8 mouse cellular contexts compared by ENCODE assay signal in the genomic region with DNA sequence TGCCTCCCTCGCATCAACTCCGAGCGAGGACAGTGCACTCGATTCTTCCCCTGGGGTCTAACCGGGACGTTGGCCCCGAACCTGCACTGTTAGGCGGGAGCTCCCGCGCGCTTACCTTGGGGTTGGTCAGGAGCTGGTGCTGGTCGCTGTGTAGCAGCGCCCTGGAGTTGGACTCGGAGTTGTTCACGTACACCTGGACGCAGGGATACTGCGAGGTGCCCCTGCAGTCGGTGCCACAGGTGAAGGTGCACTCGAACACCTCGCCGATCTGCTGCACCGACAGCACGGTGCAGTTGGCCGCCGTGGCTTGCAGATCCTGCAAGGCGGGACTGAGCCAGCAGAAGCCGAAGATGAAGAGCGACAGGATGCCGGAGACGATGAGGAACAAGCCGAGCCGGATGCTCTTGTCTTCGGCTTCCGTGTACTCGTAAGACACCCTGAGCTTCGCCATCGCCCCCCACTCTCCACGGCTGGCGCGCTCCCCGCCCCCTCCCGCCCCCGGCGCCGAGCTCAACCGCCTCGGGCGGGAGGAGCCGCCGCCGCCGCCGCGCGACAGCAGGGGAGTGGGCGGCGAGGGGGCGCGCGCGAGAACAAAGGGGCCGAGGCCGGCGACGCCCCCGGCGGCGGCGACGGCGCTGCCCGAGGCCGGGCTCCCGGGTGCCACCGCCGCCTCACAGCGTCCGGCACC. TPM values are rescaled to one million over a fixed set of nuclear protein-coding genes. Genes with fewer than 3 reads are reported as not detected.
DNase-seq lines count a peak whose midpoint lies in the region; ATAC-seq lines count a peak whose summit lies in the region.

No protein-coding gene starts in this region.

- peaks cover 35% of the 10 kb centered on the region for H3K4me1 ChIP-seq in hindbrain, embryonic 10.5 days (replicated peaks)
- peaks cover 34% of the 10 kb centered on the region for H3K4me1 ChIP-seq in limb, embryonic 10.5 days
- peaks cover 15% of the 10 kb centered on the region for H3K4me1 ChIP-seq in midbrain, embryonic 12.5 days
- H3K4me1 ChIP-seq in stomach, embryonic 15.5 days: peaks cover 7% of the 10 kb centered on the region; the same call in 1 of the 2 replicates

- H3K4me2 ChIP-seq in midbrain, embryonic 12.5 days (replicated peaks): peak overlapping the region; percentile 90
- peak overlapping the region; percentile 97 for H3K4me2 ChIP-seq in stomach, embryonic 15.5 days

- H3K9me3 ChIP-seq in hindbrain, embryonic 10.5 days: 0 out of 2 replicates have a peak, but pooled peaks cover 2% of the 10 kb centered on the region
- H3K9me3 ChIP-seq in limb, embryonic 10.5 days (replicated peaks): no peaks in the 10 kb centered on the region
- no peaks in the 10 kb centered on the region for H3K9me3 ChIP-seq in midbrain, embryonic 12.5 days
- H3K9me3 ChIP-seq in stomach, embryonic 15.5 days: no peaks in the 10 kb centered on the region

- peak; percentile 80 for DNase-seq in embryo, embryonic 10 days (ENCODE audit: low spot score)
- no peak for DNase-seq in embryo, embryonic 11 days
- peak; percentile 52 for DNase-seq in Muller cell, postnatal 12 days (ENCODE audit: inconsistent ontology term)
- DNase-seq in embryo, embryonic 11.5 days (ENCODE audit: low read depth, low spot score): peak; percentile 41
- peak; percentile 79 for DNase-seq in hindbrain, embryonic 10.5 days (ENCODE audit: low spot score)
- DNase-seq in limb, embryonic 10.5 days (ENCODE audit: low spot score): peak; percentile 78

- H3K27me3 ChIP-seq in hindbrain, embryonic 10.5 days (ENCODE audit: insufficient read depth, poor library complexity, severe bottlenecking): peaks cover 5% of the 10 kb centered on the region; the same call in 1 of the 2 replicates
- no peaks in the 10 kb centered on the region for H3K27me3 ChIP-seq in limb, embryonic 10.5 days (ENCODE audit: low read depth, poor library complexity, severe bottlenecking)
- peaks cover 3% of the 10 kb centered on the region; the same call in 1 of the 2 replicates for H3K27me3 ChIP-seq in midbrain, embryonic 12.5 days
- peaks cover 5% of the 10 kb centered on the region; the same call in 1 of the 2 replicates for H3K27me3 ChIP-seq in stomach, embryonic 15.5 days (replicated peaks)

- H3K27ac ChIP-seq in hindbrain, embryonic 10.5 days: peak overlapping the region; percentile 93
- H3K27ac ChIP-seq in limb, embryonic 10.5 days: peak overlapping the region; percentile 92
- H3K27ac ChIP-seq in midbrain, embryonic 12.5 days (replicated peaks): peak overlapping the region; percentile 80
- no peak overlapping the region for H3K27ac ChIP-seq in stomach, embryonic 15.5 days

- peak overlapping the region; percentile 80 for H3K9ac ChIP-seq in midbrain, embryonic 12.5 days (replicated peaks)
- H3K9ac ChIP-seq in stomach, embryonic 15.5 days: peak overlapping the region; percentile 50

- peak overlapping the region; percentile 74 for H3K4me3 ChIP-seq in hindbrain, embryonic 10.5 days
- H3K4me3 ChIP-seq in limb, embryonic 10.5 days: peak overlapping the region; percentile 74
- peak overlapping the region; percentile 69 for H3K4me3 ChIP-seq in midbrain, embryonic 12.5 days
- peak overlapping the region; percentile 65 for H3K4me3 ChIP-seq in stomach, embryonic 15.5 days (replicated peaks)

- ATAC-seq in midbrain, embryonic 12.5 days (ENCODE audit: low FRiP score, low read depth): peak; percentile 80
- peak; percentile 44 for ATAC-seq in stomach, embryonic 15.5 days (ENCODE audit: insufficient read depth, low FRiP score, low read depth)

- under 1% methylated on average over 66 of the region's 78 CpGs for WGBS in hindbrain, embryonic 10.5 days
- under 1% methylated on average over 76 of the region's 78 CpGs for WGBS in limb, embryonic 10.5 days
- WGBS in midbrain, embryonic 12.5 days: under 1% methylated on average over 42 of the region's 78 CpGs
- WGBS in stomach, embryonic 15.5 days: under 1% methylated on average over 55 of the region's 78 CpGs

- no peaks in the 10 kb centered on the region; the same call in 1 of the 2 replicates for H3K36me3 ChIP-seq in hindbrain, embryonic 10.5 days
- H3K36me3 ChIP-seq in limb, embryonic 10.5 days: 0 out of 2 replicates have a peak, but pooled peaks cover 3% of the 10 kb centered on the region
- H3K36me3 ChIP-seq in midbrain, embryonic 12.5 days: no peaks in the 10 kb centered on the region
- no peaks in the 10 kb centered on the region for H3K36me3 ChIP-seq in stomach, embryonic 15.5 days

RNA-seq across cellular contexts. Expression of gene Kcnmb4, which starts 0.5 kb away (rescaled TPM):
- 10.5 and 12.9 TPM in 2 replicates for polyA plus RNA-seq in hindbrain, embryonic 10.5 days (2016; fragmentation: Nextera tagmentation; extraction: Ambion mirVana)
- 8.5 and 13.4 TPM in 2 replicates for polyA plus RNA-seq in limb, embryonic 10.5 days (2016; fragmentation: Nextera tagmentation; extraction: Ambion mirVana)
- 11.8 and 13.1 TPM in 2 replicates for polyA plus RNA-seq in midbrain, embryonic 12.5 days (2016; fragmentation: Nextera tagmentation; extraction: Ambion mirVana)
- 4.4 and 4.8 TPM in 2 replicates for polyA plus RNA-seq in stomach, embryonic 15.5 days (2015; fragmentation: Nextera tagmentation; extraction: Ambion mirVana)
